Mouse (Mus musculus) T-helper 17 cell (primary cell): ENCODE measurements around the gene Rufy1.

Experiments used
- in situ Hi-C, 2 experiments: fragments of 300-600 bp; cut with MboI, MseI; formaldehyde crosslinking; loops; 1 replicate in 1 of 2; 2 replicates in 1 of 2; pipeline ENCODE4 v1.15.1; 2025; ENCODE audit warnings: high pct_unique_total_duplicates in 2 of 2

Rufy1 gene

GRCm38 (mm10) chr11:50430277-50431133, at the start of gene Rufy1:
TSS of gene Rufy1 (minus strand) at chr11:50431125.
- in situ Hi-C loops, result loop anchor here (10.0 to 25.0 kb wide), 2 partner anchors 1143 to 1574 kb away; partner anchors contain the start of genes Cdkl3 (in 1 of the 2), Olfr1392 (in 1 of the 2), Olfr1393 (in 1 of the 2) and Ube2b (in 1 of the 2)

DNA sequence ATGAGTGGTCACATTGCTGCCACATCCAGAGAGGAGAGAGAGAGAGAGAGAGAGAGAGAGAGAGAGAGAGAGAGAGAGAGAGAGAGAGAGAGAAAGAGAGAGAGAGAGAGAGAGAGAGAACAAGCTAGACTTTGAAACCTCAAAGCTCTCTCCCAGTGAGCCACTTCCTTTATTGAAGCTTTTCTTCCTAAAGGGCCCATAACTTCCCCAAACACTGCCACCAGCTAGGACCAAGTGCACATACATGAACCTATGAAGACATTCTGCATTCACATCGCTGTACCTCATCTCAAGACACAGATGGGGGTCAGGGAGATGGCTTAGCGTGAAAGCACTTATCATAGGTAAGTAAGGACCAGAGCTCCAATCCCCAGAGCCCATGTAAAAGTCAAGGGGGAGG, 47.1 kb upstream of the Rufy1 start:
- in situ Hi-C loops, result no loop called here

GRCm38 (mm10) chr11:50477486-50478070, 46.7 kb upstream of the Rufy1 start:
- in situ Hi-C loops, result no loop called here

- in situ Hi-C loops, result no loop called here
Observed at GRCm38 (mm10) chr11:50476971-50477370, 46.0 kb upstream of the Rufy1 start.

GRCm38 (mm10) chr11:50473933-50474332, 43.0 kb upstream of the Rufy1 start:
- in situ Hi-C loops, result no loop called here

GRCm38 (mm10) chr11:50472161-50472939, 41.4 kb upstream of the Rufy1 start:
- in situ Hi-C loops, result no loop called here

DNA sequence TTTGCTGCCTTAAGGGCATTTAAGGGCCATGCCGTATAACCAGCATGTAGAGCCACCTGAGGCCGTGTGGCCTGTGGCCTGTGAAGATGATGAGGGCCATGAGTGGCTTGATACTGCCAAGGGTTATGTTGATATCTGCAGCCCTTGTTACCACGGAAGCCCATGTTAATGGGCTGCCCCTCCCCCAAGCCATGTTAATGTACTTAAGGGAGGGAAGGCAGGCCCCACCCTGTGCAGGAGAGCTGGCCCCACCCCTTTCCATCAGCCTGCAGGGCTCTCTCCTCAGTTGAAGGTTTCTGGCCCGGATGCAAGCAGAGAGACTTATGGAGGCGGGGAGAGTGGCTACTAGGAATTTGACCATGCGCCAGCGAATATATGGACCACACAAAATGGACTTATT, 30.6 kb upstream of the Rufy1 start:
- in situ Hi-C loops, result loop anchor here in 1 of 2 experiments (10.0 kb wide), 1 partner anchor 1927 kb away; no protein-coding TSS in a partner anchor

GRCm38 (mm10) chr11:50459250-50459649, 28.3 kb upstream of the Rufy1 start:
- in situ Hi-C loops, result no loop called here

DNA sequence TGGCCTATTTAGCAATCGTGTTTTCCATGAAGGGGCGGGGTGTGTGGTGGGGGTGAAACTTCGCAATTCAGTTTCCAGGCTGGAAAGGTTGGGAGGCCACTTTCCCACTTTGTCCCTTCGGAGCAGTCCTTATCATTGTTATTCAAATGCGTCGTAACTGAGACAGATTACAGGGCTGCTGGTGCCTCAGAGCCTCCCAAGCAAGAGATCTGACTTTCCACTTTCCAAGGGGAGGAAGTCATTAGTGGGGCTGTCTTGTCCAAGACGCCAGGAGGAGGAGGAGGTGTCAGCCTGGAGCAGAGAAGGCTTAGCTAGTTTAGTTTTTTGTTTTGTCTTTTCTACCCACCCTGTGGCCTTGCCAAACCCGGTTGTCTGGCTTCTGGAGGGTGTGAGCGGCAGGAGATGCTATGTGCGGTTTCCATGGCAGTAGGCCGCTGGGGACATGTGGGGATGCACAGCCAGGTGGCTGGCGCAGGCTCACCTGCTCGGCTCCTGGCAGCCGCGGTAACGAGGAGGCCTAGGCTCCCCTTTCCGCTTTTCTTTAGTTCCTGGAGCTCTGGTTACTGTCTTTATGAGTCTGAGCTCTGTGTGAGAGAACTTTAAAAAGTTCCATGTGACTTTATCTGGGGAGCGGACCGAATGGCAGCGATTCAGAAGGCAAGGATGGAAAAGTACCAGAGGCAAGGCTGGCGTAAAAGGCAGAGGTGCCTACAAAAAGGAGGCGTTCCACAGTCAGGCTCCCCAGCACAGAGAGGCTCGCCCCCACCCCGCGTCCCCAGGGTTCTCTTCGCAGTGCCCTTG, 26.4 kb upstream of the Rufy1 start:
- in situ Hi-C loops, result no loop called here

DNA sequence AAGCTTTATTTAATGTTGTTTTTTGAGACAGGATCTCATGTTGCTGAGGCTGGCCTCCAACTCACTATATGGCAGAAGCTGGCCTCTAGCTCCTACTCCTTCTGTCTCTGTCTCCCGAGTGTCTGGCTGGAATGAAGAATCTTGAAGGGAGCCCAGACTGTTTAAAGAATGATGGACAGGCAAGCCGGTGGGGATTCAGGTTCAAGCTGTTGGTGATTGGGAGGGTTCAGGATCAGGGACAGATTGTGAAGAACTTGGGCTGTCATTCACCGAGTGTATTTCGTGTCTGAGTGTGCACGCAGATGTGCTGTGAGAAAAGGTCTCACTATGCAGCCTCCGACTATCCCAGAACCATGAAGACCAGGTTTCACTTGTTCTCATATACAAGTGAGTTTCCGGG, 25.5 kb upstream of the Rufy1 start:
- in situ Hi-C loops, result no loop called here

GRCm38 (mm10) chr11:50454934-50455333, 24.0 kb upstream of the Rufy1 start:
- in situ Hi-C loops, result no loop called here

- in situ Hi-C loops, result no loop called here
Observed at GRCm38 (mm10) chr11:50450236-50450635, 19.3 kb upstream of the Rufy1 start.

DNA sequence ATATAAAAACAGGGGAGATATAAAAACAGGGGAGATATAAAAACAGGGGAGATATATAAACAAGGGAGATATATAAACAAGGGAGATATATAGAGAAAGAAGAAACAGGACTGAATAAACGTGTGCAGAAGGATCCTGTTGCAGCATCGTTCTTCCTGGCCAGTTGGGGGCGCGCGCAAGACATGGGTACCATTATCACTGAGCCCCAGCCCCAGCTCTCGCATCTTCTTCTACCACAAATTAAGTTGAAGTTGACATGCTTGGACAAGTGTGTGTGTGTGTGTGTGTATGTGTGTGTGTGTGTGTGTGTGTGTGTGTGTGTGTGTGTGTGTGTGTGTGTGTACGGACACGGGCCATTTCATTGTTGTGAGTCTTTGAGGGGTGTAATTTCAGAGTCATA, 17.2 kb upstream of the Rufy1 start:
- in situ Hi-C loops, result loop anchor here in 1 of 2 experiments (25.0 kb wide), 1 partner anchor 1161 kb away; the partner anchor contains the start of genes Olfr1392 and Olfr1393

DNA sequence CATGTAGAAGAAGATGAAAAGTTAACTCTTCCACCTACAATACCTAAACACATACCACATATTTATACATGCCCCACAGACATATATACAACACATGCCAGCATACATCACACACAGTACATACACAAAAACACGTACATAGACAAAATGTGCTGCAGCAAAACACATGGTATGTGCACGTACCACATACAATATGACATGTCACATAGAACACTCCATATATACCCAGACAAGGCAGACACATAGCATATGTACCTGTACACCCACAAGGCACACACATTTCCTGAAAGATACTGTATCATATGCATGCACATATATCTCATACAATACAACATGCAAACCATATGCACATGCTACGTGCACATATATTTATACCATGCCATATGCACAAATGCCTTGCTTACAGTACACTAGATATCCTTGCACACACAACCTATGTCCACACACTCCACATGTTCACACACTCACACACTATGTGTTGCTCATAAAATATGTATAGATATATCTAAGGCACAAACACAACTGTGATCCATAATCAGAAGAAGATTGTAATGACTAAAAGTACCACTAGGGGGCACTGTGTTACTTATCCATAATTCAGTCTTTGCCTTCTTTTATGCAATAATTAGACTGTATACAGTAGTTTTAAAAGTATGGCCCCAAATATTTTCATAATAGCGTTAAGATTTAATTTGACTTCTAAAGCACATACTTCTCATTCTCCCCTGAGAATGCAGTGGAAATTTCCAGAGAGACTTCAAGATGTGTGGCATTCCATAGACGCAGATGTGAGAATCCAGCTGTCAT, 12.5 kb upstream of the Rufy1 start:
- in situ Hi-C loops, result loop anchor here in 1 of 2 experiments (5.0 to 25.0 kb wide), 2 partner anchors 819 to 1156 kb away; partner anchors contain the start of genes BC049762, Clk4, Olfr1392 and Olfr1393

- in situ Hi-C loops, result loop anchor here in 1 of 2 experiments (5.0 to 25.0 kb wide), 2 partner anchors 821 to 1154 kb away; partner anchors contain the start of genes BC049762, Clk4, Olfr1392 and Olfr1393
Observed at GRCm38 (mm10) chr11:50441637-50442036, 10.7 kb upstream of the Rufy1 start.

DNA sequence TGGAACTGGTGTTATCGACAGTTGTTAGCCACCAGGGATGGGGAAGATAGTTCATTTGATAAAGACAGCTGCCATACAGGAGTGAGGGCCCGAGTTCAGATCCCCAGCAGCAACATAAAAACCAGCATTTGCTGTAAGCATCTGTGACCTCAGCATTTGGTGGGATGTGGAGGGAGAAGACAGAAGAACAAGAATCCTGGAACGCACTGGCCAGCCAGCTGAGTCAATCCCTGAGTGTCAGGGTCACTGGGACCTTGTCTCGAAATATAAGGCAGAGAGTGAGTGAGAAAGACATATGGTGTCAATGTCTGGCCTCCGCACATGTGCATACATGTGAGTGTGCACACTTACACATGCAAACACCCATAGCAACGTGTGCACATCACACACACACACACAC, 9.8 kb upstream of the Rufy1 start:
- in situ Hi-C loops, result loop anchor here in 1 of 2 experiments (5.0 to 25.0 kb wide), 2 partner anchors 822 to 1153 kb away; partner anchors contain the start of genes BC049762, Clk4, Olfr1392 and Olfr1393

DNA sequence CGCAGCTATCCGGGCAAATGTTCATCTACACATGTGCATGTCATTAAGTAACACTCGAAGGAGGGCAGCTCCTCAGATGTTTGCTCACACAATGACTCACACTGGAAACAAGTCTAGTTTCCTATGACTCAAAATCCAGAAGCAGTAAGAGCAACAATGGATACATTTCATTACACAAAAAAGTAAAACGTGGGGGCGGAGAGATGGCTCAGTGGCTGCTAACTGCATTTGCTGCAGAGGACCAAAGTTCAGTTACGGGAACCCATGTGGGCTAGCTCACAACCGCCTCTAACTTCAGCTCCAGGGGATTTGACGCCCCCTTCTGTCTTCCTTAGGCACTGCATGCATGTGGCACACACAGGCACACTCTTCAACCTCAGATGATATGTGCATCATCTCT, 8.9 kb upstream of the Rufy1 start:
- in situ Hi-C loops, result loop anchor here (5.0 to 25.0 kb wide), 3 partner anchors 822 to 1565 kb away; partner anchors contain the start of genes BC049762 (in 1 of the 2), Cdkl3 (in 1 of the 2), Clk4 (in 1 of the 2) and Olfr1392 (in 1 of the 2)

DNA sequence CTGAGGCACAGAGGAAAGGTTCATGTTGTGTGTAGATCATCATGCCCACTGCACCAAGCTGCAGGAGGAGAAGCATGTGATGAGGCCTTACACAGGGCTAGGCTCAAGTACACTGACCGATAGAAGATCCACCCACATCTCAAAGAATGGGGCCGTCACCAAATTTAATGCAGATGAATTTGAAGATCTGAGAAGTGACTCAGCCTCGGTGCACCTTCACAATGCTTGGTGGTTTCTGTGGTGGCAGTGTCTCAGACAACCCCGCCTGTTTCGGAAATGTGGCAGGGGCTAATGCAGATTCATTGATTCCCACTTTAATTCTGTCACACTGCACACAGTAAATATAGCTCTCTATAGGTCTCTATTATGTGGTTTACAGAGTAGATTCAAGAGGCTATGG, 2.0 kb upstream of the Rufy1 start:
- in situ Hi-C loops, result loop anchor here (10.0 to 25.0 kb wide), 2 partner anchors 1146 to 1572 kb away; partner anchors contain the start of genes Cdkl3 (in 1 of the 2), Olfr1392 (in 1 of the 2), Olfr1393 (in 1 of the 2) and Ube2b (in 1 of the 2)

- in situ Hi-C loops, result loop anchor here (10.0 to 25.0 kb wide), 2 partner anchors 1145 to 1573 kb away; partner anchors contain the start of genes Cdkl3 (in 1 of the 2), Olfr1392 (in 1 of the 2), Olfr1393 (in 1 of the 2) and Ube2b (in 1 of the 2)
Observed at GRCm38 (mm10) chr11:50432069-50432440, 1.1 kb upstream of the Rufy1 start.
